8 mouse cellular contexts compared by ENCODE assay signal in the genomic region with DNA sequence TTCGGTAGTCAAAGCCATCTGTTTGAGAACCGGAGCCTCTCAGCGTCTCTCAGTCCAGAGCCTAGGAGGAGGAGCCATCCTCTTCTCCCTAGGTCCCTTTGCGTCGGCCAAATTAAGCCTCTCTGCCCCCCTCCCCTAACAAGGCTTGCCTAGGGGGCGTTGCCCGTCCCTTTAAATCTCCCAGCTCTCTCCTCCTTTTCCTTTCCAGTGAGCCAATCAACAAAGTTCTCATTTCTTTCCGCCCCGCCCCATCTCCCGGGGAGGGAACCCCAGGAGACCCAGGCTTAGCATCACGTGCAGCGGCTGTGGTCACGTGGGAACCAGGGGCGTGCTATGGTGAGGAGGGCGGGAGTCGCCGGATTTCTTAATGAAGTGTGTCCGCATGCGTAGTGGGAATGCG. TPM values are rescaled to one million over a fixed set of nuclear protein-coding genes. Genes with fewer than 3 reads are reported as not detected.
DNase-seq lines count a peak whose midpoint lies in the region; ATAC-seq lines count a peak whose summit lies in the region.

No protein-coding gene starts in this region.

- intact Hi-C loops in left cerebral cortex, postnatal 14 days (cut with DNase I), result no loop called here

- peak overlapping the region; percentile 17 for H3K4me2 ChIP-seq in embryonic facial prominence, embryonic 12.5 days (replicated peaks)
- H3K4me2 ChIP-seq in heart, embryonic 12.5 days, result peak overlapping the region; percentile 61
- H3K4me2 ChIP-seq in kidney, embryonic 15.5 days, result peak overlapping the region; percentile 51
- H3K4me2 ChIP-seq in midbrain, embryonic 14.5 days (ENCODE audit: low read length), result peak overlapping the region; percentile 37

- under 1% methylated on average over 20 of the region's 20 CpGs for WGBS in embryonic facial prominence, embryonic 12.5 days
- 0% methylated on average over 19 of the region's 20 CpGs for WGBS in heart, embryonic 12.5 days
- WGBS in kidney, embryonic 15.5 days, result under 1% methylated on average over 18 of the region's 20 CpGs
- WGBS in midbrain, embryonic 14.5 days, result 0% methylated on average over 20 of the region's 20 CpGs

- no peak overlapping the region for H3K9ac ChIP-seq in embryonic facial prominence, embryonic 12.5 days
- H3K9ac ChIP-seq in heart, embryonic 12.5 days, result no peak overlapping the region
- H3K9ac ChIP-seq in kidney, embryonic 15.5 days, result no peak overlapping the region
- H3K9ac ChIP-seq in midbrain, embryonic 14.5 days (replicated peaks; ENCODE audit: low read length), result no peak overlapping the region

- no peak for ATAC-seq in embryonic facial prominence, embryonic 12.5 days (ENCODE audit: insufficient number of reproducible peaks, insufficient read depth, low FRiP score, low TSS enrichment)
- ATAC-seq in heart, embryonic 12.5 days (ENCODE audit: insufficient number of reproducible peaks, low FRiP score), result 0 out of 2 replicates have a peak, but pooled peaks have one; percentile 55
- peak; percentile 89 for ATAC-seq in kidney, embryonic 15.5 days (replicated peaks; ENCODE audit: low FRiP score)
- ATAC-seq in midbrain, embryonic 14.5 days (ENCODE audit: low FRiP score, low TSS enrichment), result peak; percentile 84; the same call in 1 of the 2 replicates
- ATAC-seq in erythroblast, adult 5-6 weeks (replicated peaks; ENCODE audit: low FRiP score, poor library complexity, severe bottlenecking), result no peak

- DNase-seq in R1 (ENCODE audit: low read depth, low spot score), result peak; percentile 100
- DNase-seq in midbrain, embryonic 14.5 days, result peak; percentile 81
- DNase-seq in thymus, adult 18-20 months, result no peak
- DNase-seq in left cerebral cortex, postnatal 14 days (ENCODE audit: low spot score in 2 of 2), result no peak

- no peaks in the 10 kb centered on the region for H3K9me3 ChIP-seq in embryonic facial prominence, embryonic 12.5 days
- no peaks in the 10 kb centered on the region for H3K9me3 ChIP-seq in heart, embryonic 12.5 days (replicated peaks)
- no peaks in the 10 kb centered on the region for H3K9me3 ChIP-seq in kidney, embryonic 15.5 days (replicated peaks)
- no peaks in the 10 kb centered on the region for H3K9me3 ChIP-seq in midbrain, embryonic 14.5 days (ENCODE audit: control insufficient read depth, low read length)

- peaks cover 98% of the 10 kb centered on the region for H3K27me3 ChIP-seq in embryonic facial prominence, embryonic 12.5 days
- H3K27me3 ChIP-seq in heart, embryonic 12.5 days (replicated peaks), result peaks cover 94% of the 10 kb centered on the region
- peaks cover 99% of the 10 kb centered on the region for H3K27me3 ChIP-seq in kidney, embryonic 15.5 days
- H3K27me3 ChIP-seq in midbrain, embryonic 14.5 days (ENCODE audit: control insufficient read depth, insufficient read depth, low read length), result peaks cover 98% of the 10 kb centered on the region

- no peaks in the 10 kb centered on the region for H3K36me3 ChIP-seq in embryonic facial prominence, embryonic 12.5 days
- no peaks in the 10 kb centered on the region for H3K36me3 ChIP-seq in heart, embryonic 12.5 days
- H3K36me3 ChIP-seq in kidney, embryonic 15.5 days, result no peaks in the 10 kb centered on the region
- no peaks in the 10 kb centered on the region for H3K36me3 ChIP-seq in midbrain, embryonic 14.5 days (ENCODE audit: control insufficient read depth, insufficient read depth, low read length)

- H3K4me1 ChIP-seq in embryonic facial prominence, embryonic 12.5 days, result peaks cover 4% of the 10 kb centered on the region; the same call in 1 of the 2 replicates
- H3K4me1 ChIP-seq in heart, embryonic 12.5 days (replicated peaks), result peaks cover 9% of the 10 kb centered on the region
- H3K4me1 ChIP-seq in kidney, embryonic 15.5 days, result peaks cover 22% of the 10 kb centered on the region
- H3K4me1 ChIP-seq in midbrain, embryonic 14.5 days (ENCODE audit: control insufficient read depth, insufficient read depth, low read length), result no peaks in the 10 kb centered on the region

- H3K27ac ChIP-seq in embryonic facial prominence, embryonic 12.5 days, result no peak overlapping the region
- H3K27ac ChIP-seq in heart, embryonic 12.5 days (ENCODE audit: poor library complexity, severe bottlenecking), result no peak overlapping the region
- H3K27ac ChIP-seq in kidney, embryonic 15.5 days, result no peak overlapping the region
- no peak overlapping the region for H3K27ac ChIP-seq in midbrain, embryonic 14.5 days (replicated peaks; ENCODE audit: low read depth, low read length)

- H3K4me3 ChIP-seq in embryonic facial prominence, embryonic 12.5 days, result peak overlapping the region; percentile 16
- peak overlapping the region; percentile 28 for H3K4me3 ChIP-seq in heart, embryonic 12.5 days
- peak overlapping the region; percentile 26 for H3K4me3 ChIP-seq in kidney, embryonic 15.5 days (replicated peaks)
- H3K4me3 ChIP-seq in midbrain, embryonic 14.5 days (replicated peaks; ENCODE audit: low read depth, low read length), result no peak overlapping the region

RNA-seq across cellular contexts. Expression of a gene that starts 0.3 kb away (rescaled TPM):
- polyA plus RNA-seq in embryonic facial prominence, embryonic 12.5 days (2016; fragmentation: Nextera tagmentation; extraction: Ambion mirVana), result 0.19 and 0.29 TPM in 2 replicates
- 0.18 TPM in 1 of 2 replicates, not detected in the other for polyA plus RNA-seq in heart, embryonic 12.5 days (2016; fragmentation: Nextera tagmentation; extraction: Ambion mirVana)
- polyA plus RNA-seq in kidney, embryonic 15.5 days (2015; fragmentation: Nextera tagmentation; extraction: Ambion mirVana), result not detected in 2 replicates
- polyA plus RNA-seq in midbrain, embryonic 14.5 days (2014; fragmentation: Nextera tagmentation; extraction: Ambion mirVana), result not detected in 2 replicates
- not detected in 2 replicates for total RNA-seq in erythroblast, adult 5-6 weeks (2015; ENCODE audit: low replicate concordance)
- total RNA-seq in erythroblast, adult 5-6 weeks (2017; ENCODE audit: low replicate concordance), result not detected in 2 replicates
- not detected for total RNA-seq in left cerebral cortex, postnatal 14 days (2021)

RNA-seq across cellular contexts. Expression of a gene that starts 15.9 kb away (rescaled TPM):
- not detected in 2 replicates for polyA plus RNA-seq in embryonic facial prominence, embryonic 12.5 days (2016; fragmentation: Nextera tagmentation; extraction: Ambion mirVana)
- not detected in 2 replicates for polyA plus RNA-seq in heart, embryonic 12.5 days (2016; fragmentation: Nextera tagmentation; extraction: Ambion mirVana)
- not detected in 2 replicates for polyA plus RNA-seq in kidney, embryonic 15.5 days (2015; fragmentation: Nextera tagmentation; extraction: Ambion mirVana)
- polyA plus RNA-seq in midbrain, embryonic 14.5 days (2014; fragmentation: Nextera tagmentation; extraction: Ambion mirVana), result not detected in 2 replicates
- total RNA-seq in erythroblast, adult 5-6 weeks (2015; ENCODE audit: low replicate concordance), result not detected in 2 replicates
- total RNA-seq in erythroblast, adult 5-6 weeks (2017; ENCODE audit: low replicate concordance), result not detected in 2 replicates
- total RNA-seq in left cerebral cortex, postnatal 14 days (2021), result not detected

RNA-seq across cellular contexts. Expression of a gene that starts 33.6 kb away (rescaled TPM):
- not detected in 2 replicates for polyA plus RNA-seq in embryonic facial prominence, embryonic 12.5 days (2016; fragmentation: Nextera tagmentation; extraction: Ambion mirVana)
- polyA plus RNA-seq in heart, embryonic 12.5 days (2016; fragmentation: Nextera tagmentation; extraction: Ambion mirVana), result not detected in 2 replicates
- 1.7 and 2.9 TPM in 2 replicates for polyA plus RNA-seq in kidney, embryonic 15.5 days (2015; fragmentation: Nextera tagmentation; extraction: Ambion mirVana)
- not detected in 2 replicates for polyA plus RNA-seq in midbrain, embryonic 14.5 days (2014; fragmentation: Nextera tagmentation; extraction: Ambion mirVana)
- not detected in 2 replicates for total RNA-seq in erythroblast, adult 5-6 weeks (2015; ENCODE audit: low replicate concordance)
- not detected in 2 replicates for total RNA-seq in erythroblast, adult 5-6 weeks (2017; ENCODE audit: low replicate concordance)
- total RNA-seq in left cerebral cortex, postnatal 14 days (2021), result not detected

RNA-seq across cellular contexts. Expression of a gene that starts 46.0 kb away (rescaled TPM):
- polyA plus RNA-seq in embryonic facial prominence, embryonic 12.5 days (2016; fragmentation: Nextera tagmentation; extraction: Ambion mirVana), result not detected in 2 replicates
- not detected in 2 replicates for polyA plus RNA-seq in heart, embryonic 12.5 days (2016; fragmentation: Nextera tagmentation; extraction: Ambion mirVana)
- 52.4 and 53.5 TPM in 2 replicates for polyA plus RNA-seq in kidney, embryonic 15.5 days (2015; fragmentation: Nextera tagmentation; extraction: Ambion mirVana)
- polyA plus RNA-seq in midbrain, embryonic 14.5 days (2014; fragmentation: Nextera tagmentation; extraction: Ambion mirVana), result not detected in 2 replicates
- not detected in 2 replicates for total RNA-seq in erythroblast, adult 5-6 weeks (2015; ENCODE audit: low replicate concordance)
- not detected in 2 replicates for total RNA-seq in erythroblast, adult 5-6 weeks (2017; ENCODE audit: low replicate concordance)
- not detected for total RNA-seq in left cerebral cortex, postnatal 14 days (2021)

RNA-seq across cellular contexts. Expression of a gene that starts 46.6 kb away (rescaled TPM):
- polyA plus RNA-seq in embryonic facial prominence, embryonic 12.5 days (2016; fragmentation: Nextera tagmentation; extraction: Ambion mirVana), result 1.2 and 2.4 TPM in 2 replicates
- 0.38 and 0.39 TPM in 2 replicates for polyA plus RNA-seq in heart, embryonic 12.5 days (2016; fragmentation: Nextera tagmentation; extraction: Ambion mirVana)
- polyA plus RNA-seq in kidney, embryonic 15.5 days (2015; fragmentation: Nextera tagmentation; extraction: Ambion mirVana), result 3.6 and 4.8 TPM in 2 replicates
- 0.12 TPM in 1 of 2 replicates, not detected in the other for polyA plus RNA-seq in midbrain, embryonic 14.5 days (2014; fragmentation: Nextera tagmentation; extraction: Ambion mirVana)
- total RNA-seq in erythroblast, adult 5-6 weeks (2015; ENCODE audit: low replicate concordance), result not detected in 2 replicates
- total RNA-seq in erythroblast, adult 5-6 weeks (2017; ENCODE audit: low replicate concordance), result not detected in 2 replicates
- not detected for total RNA-seq in left cerebral cortex, postnatal 14 days (2021)

Comparison
In these comparisons a context has a peak if more than half of its experiments do, and no peak if none do; other contexts are left out.
1. DNase-seq: peak in R1 (single experiment) and midbrain, embryonic 14.5 days (single experiment); none in thymus, adult 18-20 months (0 of 2) and left cerebral cortex, postnatal 14 days (0 of 2).
2. ATAC-seq: peak in heart, embryonic 12.5 days (single experiment), kidney, embryonic 15.5 days (single experiment) and midbrain, embryonic 14.5 days (single experiment); none in embryonic facial prominence, embryonic 12.5 days (single experiment) and erythroblast, adult 5-6 weeks (single experiment).
3. Peak in every context shown above with its lines, with median percentiles within 50 percentile points of each other: H3K4me2 ChIP-seq.